Mouse (Mus musculus) megakaryocyte, embryonic 14.5 days (primary cell): ENCODE results near the gene Phf21a.

Source experiments
- FLI1 ChIP-seq: IDR thresholded peaks from 2 replicates; pipeline ENCODE4 v1.6.1; 2012; ENCODE audit warnings: low read length, inconsistent platforms, mixed read lengths
- GATA1 ChIP-seq: IDR thresholded peaks from 3 replicates; pipeline ENCODE4 v1.6.1; 2012; ENCODE audit warnings: mixed read lengths, low read length, inconsistent platforms, borderline replicate concordance

- TF ChIP-seq GATA1 (no peak), FLI1 (no peak)
Measured at GRCm38 (mm10) chr2:92055831-92056236, 37.1 kb upstream of the Phf21a start.
